Mouse (Mus musculus) left cerebral cortex, adult 8-10 months (tissue): ENCODE results near the gene Lamb1. TPM values are rescaled to one million over a fixed set of nuclear protein-coding genes. Genes with fewer than 3 reads are reported as not detected.

Experiments
- DNase-seq, 2 experiments: peaks; one replicate each; pipeline ENCODE4 v3.0.0; 2022; ENCODE audit warnings: low spot score in 2 of 2
- total RNA-seq, 4 experiments: library from RNA; stranded (reverse); gene quantifications; 2 replicates each; pipeline ENCODE4 v1.2.4; 2022

The Lamb1 gene
- 10 to 100 TPM; 15.4 to 17.6 (median 16.8) TPM for total RNA-seq

DNA sequence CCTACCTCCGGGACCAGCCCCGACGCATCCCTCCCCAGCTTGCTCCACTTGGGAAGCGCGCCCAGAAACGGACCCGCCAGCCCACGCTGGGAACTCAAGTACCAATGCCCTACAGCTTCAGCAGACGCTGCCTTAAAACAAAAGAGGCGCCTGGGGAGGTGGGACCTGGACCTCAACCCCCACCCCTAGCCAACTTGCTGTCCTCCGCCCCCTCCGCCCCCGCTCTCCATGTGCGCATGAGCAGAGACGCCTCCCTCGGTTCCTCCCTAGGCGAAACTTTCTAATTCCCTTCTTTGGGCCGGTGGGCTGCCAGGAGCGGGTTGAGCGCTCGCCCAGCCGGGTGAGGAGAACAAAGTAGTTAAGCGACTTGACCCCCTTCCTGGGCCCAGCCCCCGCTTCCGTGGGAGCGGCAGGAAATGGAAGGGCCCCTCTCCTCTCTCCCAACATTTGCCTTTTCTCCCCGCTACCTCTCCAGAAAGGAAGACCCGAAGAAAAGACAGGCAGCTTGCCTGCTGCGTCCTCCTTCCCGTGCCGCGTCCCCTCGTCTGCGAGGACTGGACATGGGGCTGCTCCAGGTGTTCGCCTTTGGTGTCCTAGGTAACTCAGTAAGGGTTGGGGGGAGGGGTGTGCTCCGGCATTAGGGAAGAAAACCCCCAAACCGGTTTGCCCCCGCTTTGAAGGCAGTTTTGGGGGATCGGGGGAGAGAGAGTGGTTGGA, at the start of gene Lamb1:
Gene Lamb1 (plus strand): TSS at position 230 of the 717 bp plus-strand sequence.
- DNase-seq = peak in 1 of 2 experiments; percentile 14

DNA sequence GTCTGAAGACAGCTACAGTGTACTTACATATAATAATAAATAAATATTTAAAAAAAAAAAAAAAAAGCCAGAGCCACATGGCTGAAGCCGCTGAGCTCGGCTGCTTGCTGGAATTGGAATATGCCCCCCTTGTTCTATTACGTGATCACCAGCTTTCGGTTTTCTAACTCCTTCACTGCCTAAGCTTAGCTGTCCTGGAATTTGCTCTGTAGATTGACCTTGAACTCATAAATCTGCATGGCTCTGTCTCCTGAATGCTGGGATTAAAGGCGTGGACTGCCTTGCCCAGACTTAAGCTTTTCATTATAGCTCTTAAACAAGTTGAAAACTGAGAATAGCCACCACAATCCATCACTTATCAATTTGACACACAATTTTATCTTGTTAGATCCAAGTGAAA, 47.8 kb upstream of the Lamb1 start:
- DNase-seq = no peak

DNA sequence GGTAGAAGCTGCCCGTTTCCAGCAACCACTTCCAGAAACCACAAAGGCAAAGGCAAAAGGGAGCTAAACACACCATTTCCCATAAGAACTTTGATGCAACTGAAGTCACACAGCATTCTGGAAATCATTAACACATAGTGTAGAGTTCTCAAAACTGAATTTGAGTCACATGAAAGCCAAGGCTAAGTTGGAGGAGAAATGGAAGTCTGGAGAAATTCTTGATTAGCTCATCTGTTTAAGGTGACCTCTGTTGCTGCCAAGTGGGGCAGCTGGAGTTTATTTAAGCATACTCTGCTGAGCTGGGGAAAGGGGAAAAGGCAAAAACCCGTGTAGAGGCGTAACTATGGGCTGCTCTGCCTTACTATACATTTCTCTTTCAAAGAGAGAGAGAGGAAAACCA, 46.3 kb upstream of the Lamb1 start:
- DNase-seq = no peak

- no peak for DNase-seq
Observed at GRCm38 (mm10) chr12:31221522-31221921, 43.5 kb upstream of the Lamb1 start.

DNA sequence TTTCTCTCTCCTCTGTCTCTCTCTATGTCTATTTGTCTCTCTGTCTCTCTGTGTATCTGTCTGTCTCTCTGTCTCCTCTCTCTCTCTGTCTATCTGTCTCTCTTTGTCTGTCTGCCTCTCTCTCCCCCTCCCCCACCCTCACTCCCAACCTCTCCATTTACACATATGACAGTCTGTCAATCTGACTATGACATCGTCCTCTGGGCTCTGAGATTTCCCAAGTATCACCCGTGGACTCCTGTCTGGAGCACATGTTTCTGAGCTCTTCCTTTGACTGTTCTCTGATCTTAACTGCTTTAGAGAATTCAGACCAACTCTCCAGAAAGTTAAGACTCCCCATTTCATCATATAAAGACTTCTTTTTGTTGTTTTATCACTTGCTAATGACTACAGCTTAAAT, 42.8 kb upstream of the Lamb1 start:
- DNase-seq = no peak

- no peak for DNase-seq
Observed at GRCm38 (mm10) chr12:31222741-31223140, 42.3 kb upstream of the Lamb1 start.

DNA sequence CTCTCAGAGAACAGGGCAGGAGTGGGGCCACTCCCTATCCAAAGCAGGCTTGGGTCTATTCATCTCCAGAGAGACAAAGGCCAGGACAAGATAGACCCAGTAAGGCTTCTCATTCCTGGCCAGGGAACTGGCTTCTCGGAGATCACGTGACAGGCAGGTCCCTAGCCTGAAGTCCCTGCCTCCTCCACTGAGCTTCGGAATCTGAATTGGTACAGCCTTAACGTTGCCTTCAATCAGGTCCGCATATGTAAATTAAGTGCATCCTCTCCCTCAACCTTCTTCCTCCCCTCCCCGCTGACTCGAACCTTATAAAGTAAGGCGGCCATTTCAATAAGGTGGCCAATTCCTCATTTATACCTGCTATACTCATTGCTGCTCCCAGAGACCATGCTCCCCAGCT, 39.6 kb upstream of the Lamb1 start:
- DNase-seq = no peak

DNA sequence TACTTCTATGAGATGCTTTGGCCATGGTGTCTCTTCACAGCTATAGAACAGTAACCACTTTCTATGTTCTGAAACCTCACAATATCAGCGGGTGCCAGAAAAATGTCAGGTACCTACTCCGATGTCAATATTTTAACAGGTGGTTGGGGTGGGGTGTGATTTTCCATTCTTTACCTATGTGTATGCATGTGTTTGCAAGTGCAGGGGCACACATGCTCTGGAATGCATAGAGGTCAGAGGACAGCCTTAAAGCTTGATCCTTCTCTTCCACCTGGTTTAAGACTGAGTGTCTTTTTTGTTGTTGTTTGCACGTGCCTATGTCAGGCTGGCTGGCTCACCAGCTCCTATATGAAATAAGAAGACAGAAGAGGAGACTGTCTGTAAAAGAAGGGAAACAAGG, 37.9 kb upstream of the Lamb1 start:
- DNase-seq = no peak

GRCm38 (mm10) chr12:31228878-31229277, 36.2 kb upstream of the Lamb1 start:
- no peak for DNase-seq

DNA sequence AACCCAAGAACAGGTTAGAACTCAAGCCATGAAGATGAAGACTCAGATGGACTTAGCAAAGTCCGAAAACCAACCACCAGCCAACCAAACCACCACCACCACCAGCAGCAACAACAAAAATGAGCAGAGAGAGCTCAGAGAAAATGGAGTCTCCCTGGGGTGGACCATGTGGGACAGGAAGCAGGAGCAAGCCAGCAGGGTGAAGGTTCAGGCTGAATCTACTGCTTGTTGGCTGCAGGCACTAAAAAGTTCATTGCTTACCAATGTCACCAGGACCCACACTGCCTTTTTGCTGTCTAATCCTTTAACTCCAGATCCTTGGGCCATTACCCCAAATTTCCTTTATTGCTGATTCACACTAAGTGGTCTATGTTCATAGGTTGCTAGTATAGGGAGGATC, 32.4 kb upstream of the Lamb1 start:
- DNase-seq = no peak

DNA sequence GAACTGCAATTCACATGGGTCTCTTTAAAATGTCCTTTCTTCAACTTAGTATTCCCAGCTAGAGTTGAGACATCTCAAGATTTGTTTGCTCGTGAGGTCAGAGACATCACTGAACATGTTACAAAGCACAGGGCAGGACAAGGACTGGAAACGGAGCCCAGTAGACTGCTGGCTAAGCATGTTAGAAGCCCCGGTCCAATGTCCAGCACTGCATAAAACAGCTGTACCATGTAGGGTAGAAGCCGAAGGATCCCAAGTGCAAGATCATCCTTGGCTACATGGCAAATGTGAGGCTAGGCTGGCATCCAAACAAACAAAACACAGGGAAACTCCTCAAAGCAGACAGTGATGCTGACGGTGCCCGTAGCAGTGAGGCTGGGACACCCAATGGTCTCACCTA, 30.0 kb upstream of the Lamb1 start:
- no peak for DNase-seq

GRCm38 (mm10) chr12:31236861-31237595, 28.0 kb upstream of the Lamb1 start:
- DNase-seq = peak in 1 of 2 experiments; percentile 46

GRCm38 (mm10) chr12:31239031-31239583, 25.9 kb upstream of the Lamb1 start:
- no peak for DNase-seq

GRCm38 (mm10) chr12:31239798-31240197, 25.2 kb upstream of the Lamb1 start:
- no peak for DNase-seq

- no peak for DNase-seq
Observed at GRCm38 (mm10) chr12:31240470-31240869, 24.6 kb upstream of the Lamb1 start, which contains the start of gene Gm6993. TSS of gene Gm6993 (plus strand) at chr12:31240770.

- no peak for DNase-seq
Observed at GRCm38 (mm10) chr12:31241595-31242342, 23.3 kb upstream of the Lamb1 start.

- DNase-seq = no peak
Observed at GRCm38 (mm10) chr12:31244001-31244400, 21.0 kb upstream of the Lamb1 start.

DNA sequence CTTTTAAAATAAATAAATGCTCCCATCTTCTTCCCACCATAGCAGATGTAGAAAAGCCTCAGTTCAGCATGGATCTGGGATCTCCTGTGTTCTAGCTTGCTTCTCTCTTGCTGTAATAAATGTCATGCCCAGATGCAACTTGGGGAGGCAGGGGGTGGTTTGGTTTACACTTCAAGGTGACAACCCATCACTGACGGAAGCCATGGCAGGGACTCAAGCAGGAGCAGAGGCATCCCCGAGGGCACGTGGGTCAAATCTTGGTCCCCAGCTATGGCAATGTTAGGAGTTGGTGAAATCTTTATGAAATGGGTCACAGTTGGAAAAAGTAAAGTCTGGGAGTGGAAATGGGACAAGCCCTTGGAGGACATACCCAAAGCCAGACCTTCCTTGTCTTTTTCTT, 20.3 kb upstream of the Lamb1 start:
- DNase-seq = no peak

- no peak for DNase-seq
Observed at GRCm38 (mm10) chr12:31246153-31246552, 18.9 kb upstream of the Lamb1 start.

DNA sequence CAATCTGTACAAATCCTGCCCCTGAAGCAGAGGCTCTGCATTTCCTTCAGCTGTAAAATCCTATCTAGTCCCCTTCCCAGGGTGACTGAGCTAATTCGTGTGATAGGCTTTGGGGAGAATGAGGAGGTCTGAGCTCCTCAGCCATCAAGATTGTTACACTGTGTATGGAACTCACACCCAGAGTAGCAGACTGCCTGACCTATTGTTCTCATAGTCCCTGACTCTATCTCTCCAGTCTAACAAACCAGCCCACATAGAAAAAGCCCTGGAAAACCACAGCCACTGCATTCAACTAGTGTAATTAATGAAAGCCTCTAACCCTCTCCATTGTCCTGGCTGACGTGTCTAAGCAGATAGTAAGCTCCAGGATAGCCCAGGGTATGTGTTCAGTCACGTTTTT, 18.4 kb upstream of the Lamb1 start:
- DNase-seq = no peak

DNA sequence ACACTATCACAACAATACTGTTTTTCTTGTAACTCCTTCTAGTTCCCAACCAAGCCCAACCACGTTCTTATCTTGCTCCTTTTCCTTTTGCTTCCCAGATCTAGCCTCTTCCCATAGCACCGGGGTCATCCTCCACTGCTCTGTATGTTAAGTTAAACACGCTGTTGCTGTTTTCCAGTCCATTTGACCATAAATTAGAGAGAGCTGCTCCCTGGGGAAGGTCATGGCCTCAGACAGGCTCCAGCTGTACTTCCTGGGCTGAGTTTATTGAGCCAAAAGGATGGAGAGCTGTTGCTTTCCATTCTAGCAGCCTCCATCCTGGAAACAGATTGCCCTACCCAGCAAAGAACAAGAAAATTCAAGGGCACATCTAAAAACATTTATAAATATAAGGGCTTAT, 16.9 kb upstream of the Lamb1 start:
- no peak for DNase-seq

- no peak for DNase-seq
Observed at GRCm38 (mm10) chr12:31248681-31249080, 16.4 kb upstream of the Lamb1 start.
